Mouse (Mus musculus): ENCODE results near the gene Zfp683.

Zfp683 gene

GRCm38 (mm10) chr4:134053538-134053937 is at the start of gene Zfp683:
Zfp683 (plus strand) TSS chr4:134053838.
- in situ Hi-C loops (cut with MseI, MboI), result no loop called here

DNA sequence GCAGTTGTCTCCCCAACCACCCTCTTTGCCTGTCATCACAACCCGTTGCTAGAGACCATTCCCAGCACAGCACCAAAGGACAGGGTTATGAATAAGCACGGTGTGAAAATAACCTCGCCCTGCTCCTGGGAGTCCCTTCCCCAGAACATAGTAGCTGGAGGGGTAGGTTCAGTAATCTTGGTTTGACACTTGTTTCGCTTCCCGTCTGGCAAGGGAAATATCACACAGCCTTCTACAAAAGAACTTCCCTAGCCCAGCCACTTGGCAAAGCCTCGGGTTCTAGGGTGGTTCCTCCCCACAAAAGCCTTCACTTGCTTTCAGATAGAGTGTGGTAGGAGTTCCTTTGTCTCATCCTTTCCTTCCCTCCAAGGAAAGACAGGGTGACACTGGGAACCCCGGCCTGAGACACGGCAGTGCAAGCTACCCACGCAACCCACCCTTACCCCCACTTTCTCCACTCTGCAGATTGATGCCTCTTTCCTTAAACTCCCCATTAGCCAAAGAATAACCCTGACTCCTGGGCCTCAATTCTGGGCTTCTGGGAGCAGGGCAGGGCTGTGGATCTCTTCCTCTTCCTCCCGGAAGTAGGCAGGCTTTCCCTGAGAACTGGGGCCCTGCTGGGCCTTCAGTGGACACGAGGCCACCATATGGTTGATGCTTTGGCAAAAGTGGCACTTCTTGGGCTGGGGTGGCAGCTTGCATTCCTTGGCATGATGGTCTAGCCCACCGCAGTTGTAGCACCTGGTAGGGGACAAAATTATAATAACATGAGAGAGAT is 47.9 kb upstream of the Zfp683 start:
- in situ Hi-C loops (cut with MseI, MboI), result no loop called here

DNA sequence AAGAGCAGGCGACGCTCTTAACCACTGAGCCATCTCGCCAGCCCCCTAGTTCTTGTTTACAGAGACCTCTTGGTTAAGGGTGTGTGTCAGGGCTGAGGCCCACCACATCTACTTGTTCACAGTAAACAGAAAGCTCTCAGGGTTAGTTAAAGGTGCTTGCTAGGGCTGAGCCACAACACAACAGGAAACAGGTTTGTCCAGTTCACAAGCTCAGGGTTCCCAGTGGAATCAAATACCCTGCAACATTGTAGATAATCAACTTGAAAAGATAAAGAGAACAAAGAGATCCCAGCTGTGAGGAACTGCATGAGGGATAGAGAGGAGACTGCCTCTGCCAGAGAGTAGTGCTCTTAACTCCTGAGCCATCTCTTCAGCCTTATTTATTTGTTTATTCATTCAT is 46.8 kb upstream of the Zfp683 start:
- in situ Hi-C loops (cut with MseI, MboI), result no loop called here

DNA sequence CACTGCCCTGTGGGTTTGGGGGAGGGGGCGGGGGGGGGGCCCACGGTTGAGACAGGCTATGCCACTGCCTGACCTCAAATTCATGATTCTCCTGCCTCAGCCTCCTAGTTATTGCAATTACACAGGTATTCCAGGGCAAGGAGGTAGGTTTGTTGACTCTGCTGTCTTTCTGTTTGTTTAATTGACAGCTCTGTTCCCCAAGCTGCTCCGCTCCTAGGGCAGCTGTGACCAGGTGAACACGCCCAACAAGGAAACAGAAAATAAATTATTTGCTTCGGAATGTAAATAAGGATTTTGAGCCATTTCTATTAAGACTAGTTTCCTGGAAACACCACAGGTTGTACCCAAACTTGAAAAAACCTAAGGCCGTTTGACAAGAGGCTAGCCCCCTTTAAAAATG is 43.9 kb upstream of the Zfp683 start:
- in situ Hi-C loops (cut with MseI, MboI), result no loop called here

GRCm38 (mm10) chr4:134011450-134012414 is 41.9 kb upstream of the Zfp683 start:
- in situ Hi-C loops (cut with MseI, MboI), result no loop called here

DNA sequence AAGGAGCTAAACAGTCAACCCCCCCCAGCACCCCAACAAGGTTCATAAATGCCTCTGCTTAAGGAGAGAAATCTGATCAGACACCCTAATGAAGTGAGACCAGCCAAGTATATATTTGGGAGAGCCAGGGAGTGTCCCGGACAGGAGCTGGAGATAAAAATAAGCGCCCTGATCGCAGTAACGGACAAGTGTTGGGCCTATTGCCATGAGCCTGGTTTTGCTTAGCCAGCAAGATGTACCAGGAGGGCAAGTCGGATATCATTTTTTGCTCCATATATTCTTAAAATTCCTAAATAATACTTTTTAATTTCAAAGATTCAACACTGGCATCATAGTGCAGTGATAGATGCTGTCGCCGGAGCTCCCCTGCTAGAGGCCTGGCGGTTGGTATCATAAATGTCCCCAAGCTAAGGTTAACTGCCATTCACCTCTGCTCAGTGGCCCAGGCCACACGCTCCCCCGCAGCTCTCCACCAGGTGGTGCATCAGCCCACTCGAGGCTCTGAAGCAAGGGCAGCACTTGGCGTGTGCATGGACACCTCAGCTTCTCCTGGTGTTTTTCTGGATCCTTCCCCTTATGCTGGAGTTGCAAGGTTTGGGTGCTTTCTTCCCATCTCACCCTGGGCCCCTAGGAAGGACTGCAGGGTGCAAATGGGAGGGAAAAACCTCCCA is 40.6 kb upstream of the Zfp683 start:
- in situ Hi-C loops (cut with MseI, MboI), result no loop called here

DNA sequence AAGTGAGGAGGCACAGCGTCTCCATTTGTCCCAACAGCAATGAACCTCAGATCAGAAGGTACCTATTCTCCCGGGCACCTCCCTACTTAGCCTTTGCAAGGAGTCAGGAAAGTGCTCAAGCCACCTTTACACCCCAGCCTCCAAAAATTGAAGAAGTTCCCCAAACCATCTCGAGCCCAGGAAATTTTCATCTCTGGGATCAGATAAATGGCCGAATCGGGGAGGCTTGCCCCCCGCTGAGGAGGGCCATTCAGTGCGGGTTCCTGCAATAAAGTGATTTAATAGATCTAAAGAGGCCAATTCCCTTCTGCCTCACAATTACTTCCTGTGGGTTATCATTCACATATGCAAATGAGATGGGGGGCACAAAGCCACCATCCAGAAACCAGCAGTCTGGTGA is 37.4 kb upstream of the Zfp683 start:
- in situ Hi-C loops (cut with MseI, MboI), result no loop called here

DNA sequence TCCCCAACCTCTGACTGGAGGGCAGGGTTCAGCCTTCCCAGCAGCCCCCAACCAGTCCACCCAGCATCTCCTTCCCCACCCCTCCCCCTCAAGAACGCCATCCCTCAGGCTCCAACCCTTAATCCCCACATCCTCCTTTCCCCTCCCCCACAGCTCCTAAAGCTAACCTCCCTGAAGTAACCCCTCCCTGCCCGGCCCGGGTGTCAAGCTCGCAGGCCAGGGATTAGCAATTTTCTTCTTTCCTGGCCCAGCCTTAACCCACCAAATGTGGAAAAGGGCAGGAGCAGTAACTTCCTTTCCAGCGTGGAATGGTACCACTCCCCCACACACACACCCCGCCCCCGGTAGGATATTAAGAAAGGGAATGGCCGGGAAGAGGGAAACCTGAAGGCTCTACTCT is 36.9 kb upstream of the Zfp683 start:
- in situ Hi-C loops (cut with MseI, MboI), result no loop called here

- in situ Hi-C loops (cut with MseI, MboI), result no loop called here
Measured at GRCm38 (mm10) chr4:134017201-134017865, 36.3 kb upstream of the Zfp683 start.

- in situ Hi-C loops (cut with MseI, MboI), result no loop called here
Measured at GRCm38 (mm10) chr4:134018038-134018778, 35.4 kb upstream of the Zfp683 start.

DNA sequence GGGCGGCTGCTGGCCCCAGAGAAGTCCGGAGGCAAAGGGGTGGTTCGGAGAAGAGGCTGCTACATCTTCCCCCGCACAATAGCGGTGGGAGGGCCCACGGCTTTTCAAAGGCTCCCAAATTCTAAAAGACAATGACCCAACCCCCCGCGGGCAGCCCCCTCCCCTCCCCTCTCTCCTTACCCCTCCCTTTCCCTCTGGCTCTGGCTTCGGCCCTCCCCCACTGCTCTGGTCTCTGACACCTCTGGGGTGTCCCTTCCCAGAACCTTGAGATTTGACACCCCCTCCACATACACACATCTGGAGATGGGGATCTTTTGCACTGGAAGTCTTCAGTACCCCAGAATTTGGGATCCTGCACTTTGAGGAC is 34.9 kb upstream of the Zfp683 start, which contains the start of gene Lin28a:
Lin28a (minus strand) TSS at position 63 of the 367 bp plus-strand sequence.
- in situ Hi-C loops (cut with MseI, MboI), result no loop called here

- in situ Hi-C loops (cut with MseI, MboI), result no loop called here
Measured at GRCm38 (mm10) chr4:134019210-134019609, 34.4 kb upstream of the Zfp683 start.

- in situ Hi-C loops (cut with MseI, MboI), result no loop called here
Measured at GRCm38 (mm10) chr4:134019641-134020351, 33.8 kb upstream of the Zfp683 start.

DNA sequence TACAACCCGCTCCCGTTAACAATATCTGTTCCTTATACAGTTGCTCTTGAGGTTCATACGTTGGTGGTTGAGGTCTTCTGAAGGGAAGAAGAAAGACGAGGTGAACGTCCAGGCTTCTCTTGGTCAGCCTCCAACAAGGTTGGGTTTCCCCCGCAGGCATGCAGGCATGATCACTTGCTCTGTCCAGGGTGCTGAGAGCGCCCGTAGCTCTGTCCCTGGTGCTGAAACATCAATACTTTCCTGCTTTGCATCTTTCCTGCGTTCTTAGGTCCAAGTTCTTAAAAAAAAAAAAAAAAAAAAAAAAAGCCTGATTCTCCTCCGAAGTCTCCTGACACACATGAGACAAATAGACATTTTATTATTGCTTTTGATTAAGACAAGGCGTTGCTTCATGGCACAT is 33.0 kb upstream of the Zfp683 start:
- in situ Hi-C loops (cut with MseI, MboI), result no loop called here

DNA sequence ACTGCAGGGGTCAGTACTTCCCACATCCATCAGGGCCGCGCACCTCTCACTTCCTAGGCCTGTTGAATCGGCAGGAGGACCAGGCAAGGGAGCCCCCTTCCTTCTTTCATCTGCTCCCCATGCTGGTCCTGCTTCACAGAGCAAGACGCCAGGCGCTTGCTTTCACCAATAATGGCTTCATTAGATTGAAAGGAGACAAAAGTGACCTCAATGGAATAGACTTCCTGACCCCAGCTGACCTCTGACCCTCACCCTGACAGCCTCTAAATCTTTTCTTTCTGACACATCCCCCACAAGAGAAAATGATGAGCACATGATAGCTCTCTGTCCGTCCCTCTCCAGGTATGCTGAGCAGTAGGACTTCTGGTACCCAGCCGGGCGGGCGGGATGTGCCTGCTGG is 27.8 kb upstream of the Zfp683 start:
- in situ Hi-C loops (cut with MseI, MboI), result no loop called here

- in situ Hi-C loops (cut with MseI, MboI), result loop anchor here in 1 of 2 experiments (5.0 kb wide), 1 partner anchor 41 kb away; no protein-coding TSS in a partner anchor
Measured at GRCm38 (mm10) chr4:134035953-134036352, 17.7 kb upstream of the Zfp683 start.

- in situ Hi-C loops (cut with MseI, MboI), result no loop called here
Measured at GRCm38 (mm10) chr4:134041317-134042123, 12.1 kb upstream of the Zfp683 start.

GRCm38 (mm10) chr4:134043041-134043440 is 10.6 kb upstream of the Zfp683 start:
- in situ Hi-C loops (cut with MseI, MboI), result no loop called here

DNA sequence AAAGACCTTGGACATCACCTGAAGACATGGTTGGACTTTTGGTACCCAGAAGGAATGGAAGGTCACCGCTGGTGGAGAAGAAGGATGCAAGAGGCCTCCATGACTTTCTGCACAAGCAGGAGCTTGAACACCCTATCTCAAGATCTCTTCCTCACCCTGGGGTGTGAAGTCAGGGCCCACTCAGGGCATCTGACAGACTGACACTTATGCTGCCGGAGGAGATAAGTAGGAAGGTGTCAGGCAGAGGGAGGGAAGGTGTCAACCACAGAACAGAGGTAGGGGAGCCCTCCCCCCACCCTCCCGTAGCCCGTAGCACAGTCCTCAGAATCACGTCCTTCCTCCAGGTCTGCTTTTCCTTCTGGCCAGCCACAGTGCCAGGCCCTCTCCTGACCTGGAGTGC is 6.0 kb upstream of the Zfp683 start:
- in situ Hi-C loops (cut with MseI, MboI), result no loop called here
